Mouse (Mus musculus) forelimb bud, embryonic 11.5 days (tissue): ENCODE results near the gene Myh10.

Experiments
- DNase-seq: peaks from one replicate; pipeline ENCODE4 v3.0.0-alpha.2; 2012; ENCODE audit warnings: low read depth, low spot score

Myh10 gene

GRCm38 (mm10) chr11:68691321-68692009 lies at the start of gene Myh10:
Myh10 (plus strand) TSS chr11:68691559.
- peak; percentile 100 for DNase-seq

DNA sequence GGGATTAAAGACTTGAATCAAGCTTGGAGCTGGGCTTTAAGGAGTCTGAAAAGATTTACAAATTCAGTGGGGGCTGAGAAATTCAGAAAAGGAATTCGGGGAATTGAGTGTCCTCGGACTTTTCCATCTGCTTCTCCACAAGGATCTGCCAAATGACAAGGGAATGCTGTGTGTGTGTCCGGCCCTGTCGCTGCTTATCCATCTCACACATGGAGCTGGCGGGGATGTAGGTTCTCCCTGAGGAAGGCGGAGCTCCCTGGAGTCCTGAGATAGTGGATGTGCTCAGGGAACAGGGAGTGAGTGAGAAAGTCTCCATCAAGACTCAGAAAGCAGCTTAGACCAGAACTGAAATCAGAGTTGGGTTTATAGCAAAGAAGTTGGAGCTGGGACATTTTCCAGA lies 46.6 kb upstream of the Myh10 start:
- no peak for DNase-seq

DNA sequence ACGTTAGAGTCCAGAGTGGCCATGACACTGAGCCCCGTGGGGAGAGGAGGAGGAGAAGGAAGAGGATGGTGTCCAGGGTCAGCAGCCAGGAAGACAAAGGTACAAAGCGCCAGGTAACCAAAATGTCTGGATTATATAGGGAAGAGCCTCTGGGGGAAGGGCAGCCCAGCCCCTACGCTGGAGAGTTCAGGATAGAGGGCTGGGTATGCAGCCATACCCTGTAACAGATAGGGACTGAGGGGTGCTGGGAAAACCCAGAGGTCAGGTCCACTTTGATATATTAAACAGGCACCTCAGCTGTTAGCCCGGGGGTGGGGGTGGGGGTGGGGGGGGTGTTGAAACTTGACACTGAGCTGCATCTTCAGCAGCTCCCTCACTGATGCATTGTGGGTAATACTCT lies 43.6 kb upstream of the Myh10 start:
- DNase-seq = no peak

- no peak for DNase-seq
Measured at GRCm38 (mm10) chr11:68648385-68649148, 42.8 kb upstream of the Myh10 start.

- DNase-seq = no peak
Measured at GRCm38 (mm10) chr11:68651518-68651917, 39.8 kb upstream of the Myh10 start.

- DNase-seq = no peak
Measured at GRCm38 (mm10) chr11:68655524-68655923, 35.8 kb upstream of the Myh10 start.

DNA sequence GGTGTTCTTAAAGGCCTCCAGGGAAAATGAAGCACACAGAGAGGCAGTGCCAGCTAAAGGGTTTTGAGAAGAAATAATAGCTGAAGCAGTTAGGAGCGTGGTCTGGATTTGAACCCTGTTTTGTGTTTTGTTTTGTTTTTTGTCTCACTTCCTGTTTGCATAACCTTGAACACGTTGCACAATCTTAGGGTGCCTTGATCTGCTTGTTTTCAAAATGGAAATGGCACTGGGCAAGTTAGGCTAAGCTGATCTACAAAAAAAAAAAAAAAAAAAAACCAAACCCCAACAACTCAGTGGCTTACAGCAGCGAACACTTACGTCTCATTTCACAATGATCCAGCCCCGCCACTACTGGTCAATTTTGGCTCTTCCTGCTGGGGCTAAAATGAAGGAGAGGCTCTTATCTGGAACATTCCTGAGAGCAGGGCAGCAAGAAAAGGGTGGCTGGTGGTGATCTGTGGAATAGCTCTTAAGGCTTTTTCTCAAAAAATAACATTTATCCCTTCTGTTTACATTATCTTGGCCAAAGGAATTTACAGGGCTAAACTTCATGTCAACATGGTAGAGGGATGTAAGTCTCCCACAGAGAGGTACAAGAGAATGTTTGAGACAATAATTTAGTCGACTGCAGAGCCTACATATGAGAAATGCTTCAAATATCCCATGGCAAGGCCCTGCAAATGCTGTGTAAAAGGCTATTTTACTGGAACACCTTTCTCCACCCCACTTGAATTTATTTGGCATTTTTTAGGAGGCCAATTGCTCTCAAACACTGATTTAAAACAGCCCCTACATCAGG lies 34.3 kb upstream of the Myh10 start:
- DNase-seq = peak; percentile 31

DNA sequence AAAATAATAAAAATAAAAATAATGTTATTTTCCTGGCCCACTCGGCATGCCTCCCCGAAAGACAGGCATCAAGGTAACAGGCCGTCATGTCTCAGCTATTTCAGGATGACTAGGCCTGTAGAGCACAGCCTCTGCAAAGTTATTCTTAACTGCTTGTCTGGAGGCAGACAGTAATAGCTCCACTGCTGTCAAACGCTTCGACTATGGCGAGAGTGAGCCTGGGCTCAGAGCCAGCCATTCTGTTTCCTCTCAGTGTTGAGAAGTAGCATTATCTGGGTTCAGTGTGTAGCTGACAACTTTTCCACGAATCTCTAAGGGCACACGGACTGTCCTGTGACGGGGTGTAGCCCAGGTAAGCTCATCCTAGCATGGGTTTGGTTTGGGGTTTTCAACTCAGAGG lies 33.5 kb upstream of the Myh10 start:
- DNase-seq = no peak

- peak; percentile 35 for DNase-seq
Measured at GRCm38 (mm10) chr11:68665331-68665730, 26.0 kb upstream of the Myh10 start.

DNA sequence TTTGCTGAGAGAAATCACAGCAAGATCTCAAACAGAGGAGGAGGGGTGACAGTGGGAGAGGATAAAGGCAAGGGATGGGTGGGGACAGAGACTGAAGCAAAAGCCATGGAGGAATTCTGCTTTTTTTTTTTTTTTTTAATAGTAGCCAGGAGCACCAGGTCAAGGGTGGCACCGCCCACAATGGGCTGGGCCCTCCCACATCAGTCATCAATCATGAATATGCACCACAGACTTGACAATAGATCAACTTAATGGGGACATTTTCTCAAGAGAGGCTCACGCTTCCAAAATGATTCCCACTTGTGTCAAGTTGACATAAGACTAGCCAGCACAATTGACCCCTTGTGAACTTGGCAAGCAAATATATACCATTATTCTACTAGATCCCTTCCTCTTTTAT lies 25.1 kb upstream of the Myh10 start:
- DNase-seq = no peak

DNA sequence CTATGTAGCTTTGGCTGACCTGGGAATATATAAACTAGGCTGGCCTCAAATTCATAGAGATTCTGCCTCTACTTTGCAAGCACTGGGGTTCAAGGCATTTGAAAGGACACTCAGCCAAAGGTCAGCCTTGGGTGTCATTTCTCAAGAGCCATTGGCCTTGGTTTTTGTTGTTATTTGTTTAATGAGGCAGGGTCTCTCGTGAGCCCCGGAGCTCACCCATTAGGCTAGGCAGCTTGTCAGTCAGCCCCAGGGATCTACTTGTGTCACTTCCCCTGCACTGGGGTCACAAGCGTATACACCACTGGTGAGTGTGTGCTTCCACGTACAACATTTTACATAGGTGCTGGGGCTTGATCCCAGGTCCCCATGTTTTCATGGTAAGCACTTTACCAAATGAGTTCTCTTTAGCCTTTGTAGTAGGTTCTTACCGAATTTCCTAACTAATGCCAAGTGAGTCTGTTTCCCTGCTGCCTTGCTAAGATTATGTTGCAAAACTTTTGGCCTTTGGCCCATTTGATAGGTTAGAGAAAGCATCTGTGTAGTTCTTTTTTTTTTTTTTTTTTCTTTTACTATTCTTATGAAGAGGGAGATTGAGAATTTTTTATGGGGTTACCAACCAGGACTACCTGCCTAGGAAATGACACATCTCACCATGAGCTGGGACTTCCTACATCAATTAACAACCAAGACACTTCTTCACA lies 18.9 kb upstream of the Myh10 start:
- no peak for DNase-seq

GRCm38 (mm10) chr11:68674071-68674470 lies 17.3 kb upstream of the Myh10 start:
- DNase-seq = no peak

DNA sequence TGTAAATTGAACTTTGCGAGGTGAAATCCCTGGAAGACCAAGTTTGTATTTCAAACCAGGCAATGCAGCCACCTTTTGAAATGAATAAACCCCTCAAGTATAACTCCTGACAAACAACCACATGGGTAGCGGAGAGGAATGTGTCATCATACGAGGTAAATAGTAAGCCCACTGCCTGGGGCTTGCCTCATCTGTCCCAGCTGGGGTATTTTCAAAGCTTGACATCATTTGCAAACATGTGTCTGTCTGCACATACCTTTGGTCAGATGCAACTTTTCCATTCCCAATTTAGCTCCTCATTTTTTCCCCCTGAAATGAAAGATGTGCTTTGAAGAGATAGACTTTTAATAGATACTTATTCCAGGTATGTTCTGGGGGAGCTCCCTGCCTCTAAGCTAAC lies 16.7 kb upstream of the Myh10 start:
- no peak for DNase-seq

- DNase-seq = no peak
Measured at GRCm38 (mm10) chr11:68675274-68675673, 16.1 kb upstream of the Myh10 start.

- no peak for DNase-seq
Measured at GRCm38 (mm10) chr11:68681254-68681839, 10.0 kb upstream of the Myh10 start.

GRCm38 (mm10) chr11:68682136-68682806 lies 9.1 kb upstream of the Myh10 start:
- DNase-seq = no peak

DNA sequence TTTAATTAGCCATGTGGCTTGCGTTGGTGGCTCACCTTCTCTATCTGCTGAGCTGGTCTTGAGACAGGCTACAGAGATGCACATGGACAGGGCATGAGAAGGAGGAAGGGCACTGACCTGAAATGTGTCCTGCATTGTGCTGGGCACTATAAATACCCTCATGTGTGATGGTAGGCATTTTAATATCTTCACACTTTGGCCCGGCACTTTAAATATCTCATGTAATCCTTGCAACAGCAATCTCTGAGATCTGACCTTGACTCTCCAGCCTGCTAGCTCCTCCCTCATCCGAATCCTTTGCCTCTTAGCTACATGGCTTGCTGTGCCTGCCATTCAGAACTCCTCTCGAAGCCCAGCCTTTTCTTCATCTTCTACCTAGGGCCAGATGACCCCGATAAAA lies 5.4 kb upstream of the Myh10 start:
- DNase-seq = no peak

DNA sequence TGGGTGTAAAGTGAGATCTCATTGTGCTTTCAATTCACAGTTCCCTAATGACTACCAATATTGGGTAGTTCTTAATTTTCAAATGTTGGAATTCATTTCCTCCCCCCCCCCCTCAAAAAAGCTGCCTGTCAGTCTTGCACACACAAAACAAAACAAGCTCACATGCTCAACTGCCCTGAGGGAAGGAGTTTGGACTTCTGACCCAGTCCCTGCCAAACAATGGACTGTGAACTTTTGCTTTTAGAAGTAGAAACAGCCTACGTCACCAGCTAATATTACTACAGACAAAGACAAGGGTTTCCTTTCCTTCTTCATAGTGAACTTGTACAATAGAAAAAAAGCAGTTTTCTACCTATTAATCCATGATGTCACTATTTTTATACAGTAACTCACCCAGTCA lies 2.1 kb upstream of the Myh10 start:
- DNase-seq = no peak

DNA sequence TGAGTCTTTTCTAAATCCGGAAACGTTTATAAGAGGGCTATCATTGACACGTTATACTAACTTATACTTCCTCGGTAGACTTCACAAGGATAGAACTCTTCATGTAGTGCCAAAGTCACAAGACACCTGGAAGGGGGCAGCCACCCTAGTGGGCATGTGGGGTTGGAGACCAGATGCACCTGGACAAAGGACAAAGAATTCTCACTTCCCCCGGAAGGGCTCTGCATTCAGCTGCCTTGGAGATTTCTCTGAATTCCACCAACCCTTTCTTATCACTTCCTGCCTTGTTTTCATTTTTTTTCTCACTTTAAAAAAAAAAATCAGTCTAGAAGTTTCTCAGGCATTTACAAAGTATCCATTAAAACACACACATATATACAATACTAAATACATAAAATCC lies 894 bp upstream of the Myh10 start:
- DNase-seq = no peak

DNA sequence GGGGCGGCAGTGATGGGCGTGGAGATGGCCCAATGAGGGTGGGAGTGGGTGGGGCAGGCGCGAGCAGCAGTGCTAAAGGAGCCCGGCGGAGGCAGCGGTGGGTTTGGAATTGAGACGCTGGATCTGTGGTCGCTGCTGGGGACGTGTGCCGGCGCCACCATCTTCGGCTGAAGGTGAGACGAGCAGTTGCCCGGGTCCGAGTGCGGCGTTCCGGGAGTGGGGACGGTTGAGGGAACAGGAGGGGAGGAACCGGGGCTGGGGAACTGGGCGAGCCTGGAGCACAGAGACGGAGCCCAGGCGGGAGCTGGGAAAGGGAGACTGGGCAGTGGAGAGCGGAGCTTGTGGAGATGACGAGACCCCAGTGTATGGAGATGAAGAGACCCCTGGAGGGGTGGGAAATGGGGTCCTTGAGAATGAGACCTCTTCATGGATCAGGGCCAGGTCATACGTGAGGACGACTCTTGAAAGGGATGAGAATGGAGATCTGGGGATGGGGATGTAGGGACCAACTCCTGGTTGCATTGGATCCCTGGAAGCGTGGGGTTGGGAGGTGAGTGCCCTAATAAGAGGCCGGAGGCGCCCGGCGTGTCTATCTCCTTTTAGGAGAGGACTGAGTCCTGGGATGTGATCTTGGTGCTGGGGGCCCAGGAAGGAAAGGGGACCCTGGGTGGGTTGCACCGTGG lies 792 bp downstream of the Myh10 start:
- DNase-seq = no peak
